Comparison of ENCODE assay signal across 12 mouse cellular contexts in the genomic region with DNA sequence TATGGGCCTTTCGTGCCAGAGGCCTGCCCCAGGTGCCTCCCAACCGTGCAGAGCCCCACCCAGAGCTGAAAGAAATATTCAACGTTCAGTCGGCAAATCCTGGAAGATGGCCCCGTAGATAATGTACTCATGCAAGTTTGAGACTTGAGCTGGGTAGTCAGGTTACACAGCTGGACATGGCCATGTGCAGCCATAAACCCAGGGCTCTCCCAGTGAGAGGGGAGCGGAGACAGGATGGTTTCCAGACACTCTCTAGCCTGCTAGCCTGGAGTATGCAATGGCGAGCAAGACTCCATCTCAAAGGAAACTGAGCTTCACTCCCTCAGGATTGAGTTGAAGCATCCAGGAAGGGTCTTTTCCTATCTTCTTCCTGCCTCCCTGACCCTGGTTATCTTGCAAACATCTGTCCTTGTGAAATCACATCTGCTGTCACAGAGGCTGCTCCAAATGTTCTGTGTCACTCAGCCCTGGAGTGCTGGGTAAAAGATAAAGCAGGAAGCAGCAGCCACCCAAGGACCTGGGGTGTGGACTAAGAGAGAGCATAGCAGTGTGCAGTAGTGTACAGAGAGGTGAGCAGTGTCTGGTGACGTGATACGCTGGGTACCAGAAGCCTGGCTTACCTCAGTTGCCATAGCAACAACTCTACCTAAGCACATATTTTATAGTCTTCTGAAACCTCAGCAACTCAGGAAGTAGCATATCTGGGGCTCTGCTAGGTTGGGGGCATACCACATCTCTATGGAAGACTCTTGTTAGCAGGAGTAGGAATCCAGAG. TPM values are rescaled to one million over a fixed set of nuclear protein-coding genes. Genes with fewer than 3 reads are reported as not detected.
DNase-seq lines count a peak whose midpoint lies in the region; ATAC-seq and TF ChIP-seq lines count a peak whose summit lies in the region.
"Had no signal": no experiment of that assay in that cellular context is flagged by ENCODE, and none has a peak within 500 bp of the region (broad histone marks: within the 10 kb centered on the region; RNA-seq: fewer than 3 reads in every experiment).

No protein-coding gene starts in this region.

- H3K4me2 ChIP-seq in hindbrain, embryonic 16.5 days (ENCODE audit: low read length), result no peak overlapping the region
- H3K4me2 ChIP-seq in hindbrain, embryonic 14.5 days (replicated peaks), result no peak overlapping the region
- no peak overlapping the region for H3K4me2 ChIP-seq in embryonic facial prominence, embryonic 14.5 days (ENCODE audit: low read depth, low read length)
- H3K4me2 ChIP-seq: midbrain, embryonic 12.5 days had no signal

- H3K27me3 ChIP-seq in hindbrain, embryonic 16.5 days (replicated peaks; ENCODE audit: control insufficient read depth, insufficient read depth, low read length), result peaks cover 15% of the 10 kb centered on the region
- H3K27me3 ChIP-seq in hindbrain, embryonic 14.5 days (ENCODE audit: control insufficient read depth, insufficient read depth, low read length), result peaks cover 37% of the 10 kb centered on the region
- peaks cover 29% of the 10 kb centered on the region for H3K27me3 ChIP-seq in embryonic facial prominence, embryonic 14.5 days (replicated peaks; ENCODE audit: control insufficient read depth, insufficient read depth, low read length)
- H3K27me3 ChIP-seq in cerebellum, adult 2 months (ENCODE audit: control insufficient read depth, insufficient read depth, low read length), result no peaks in the 10 kb centered on the region; the same call in 1 of the 2 replicates

- DNase-seq in hindbrain, embryonic 14.5 days (ENCODE audit: low spot score), result no peak
- DNase-seq in embryonic facial prominence, embryonic 14.5 days (ENCODE audit: low spot score), result peak; percentile 39
- no peak for DNase-seq in layer of hippocampus, postnatal 14 days (ENCODE audit: low spot score in 2 of 2)
- no peak for DNase-seq in cerebellum, adult 2 months
- DNase-seq: adrenal gland, postnatal 10 days; cerebellum, postnatal 14 days; kidney, postnatal 10 days had no signal

- no peak overlapping the region for H3K4me3 ChIP-seq in hindbrain, embryonic 16.5 days (ENCODE audit: low read length)
- no peak overlapping the region for H3K4me3 ChIP-seq in hindbrain, embryonic 14.5 days (replicated peaks; ENCODE audit: low read length)
- H3K4me3 ChIP-seq in embryonic facial prominence, embryonic 14.5 days (ENCODE audit: low read depth, low read length), result no peak overlapping the region
- H3K4me3 ChIP-seq in cerebellum, adult 2 months (replicated peaks; ENCODE audit: insufficient read depth, low read depth, low read length), result no peak overlapping the region
- H3K4me3 ChIP-seq: midbrain, embryonic 12.5 days had no signal

- H3K9ac ChIP-seq in hindbrain, embryonic 16.5 days (ENCODE audit: low read depth, low read length), result no peak overlapping the region
- no peak overlapping the region for H3K9ac ChIP-seq in hindbrain, embryonic 14.5 days
- H3K9ac ChIP-seq in embryonic facial prominence, embryonic 14.5 days (ENCODE audit: low read depth, low read length), result no peak overlapping the region
- H3K9ac ChIP-seq: midbrain, embryonic 12.5 days had no signal

- H3K4me1 ChIP-seq in hindbrain, embryonic 16.5 days (ENCODE audit: control insufficient read depth, insufficient read depth, low read depth, low read length), result peaks cover 12% of the 10 kb centered on the region
- H3K4me1 ChIP-seq in hindbrain, embryonic 14.5 days (replicated peaks; ENCODE audit: control insufficient read depth, insufficient read depth, low read length), result peaks cover 6% of the 10 kb centered on the region; the same call in 1 of the 2 replicates
- peaks cover 15% of the 10 kb centered on the region for H3K4me1 ChIP-seq in embryonic facial prominence, embryonic 14.5 days (ENCODE audit: control insufficient read depth, insufficient read depth, low read length)
- peaks cover 4% of the 10 kb centered on the region; the same call in 1 of the 2 replicates for H3K4me1 ChIP-seq in cerebellum, adult 2 months (ENCODE audit: control insufficient read depth, insufficient read depth, low read length)

- H3K36me3 ChIP-seq in hindbrain, embryonic 16.5 days (ENCODE audit: control insufficient read depth, insufficient read depth, low read length), result peaks cover 4% of the 10 kb centered on the region
- H3K36me3 ChIP-seq in hindbrain, embryonic 14.5 days (replicated peaks; ENCODE audit: control insufficient read depth, insufficient read depth), result peaks cover 16% of the 10 kb centered on the region; the same call in 1 of the 2 replicates
- H3K36me3 ChIP-seq in embryonic facial prominence, embryonic 14.5 days (ENCODE audit: control insufficient read depth, insufficient read depth, low read length), result peaks cover 4% of the 10 kb centered on the region; the same call in 1 of the 2 replicates

- peak; percentile 76 for ATAC-seq in hindbrain, embryonic 16.5 days
- ATAC-seq in hindbrain, embryonic 14.5 days (ENCODE audit: low FRiP score), result no peak; the same call in 1 of the 2 replicates
- ATAC-seq in CD4-positive, CD25-positive, alpha-beta regulatory T cell, adult 4 months, result peak; percentile 89
- ATAC-seq in embryonic facial prominence, embryonic 14.5 days (ENCODE audit: low read depth), result peak; percentile 32; the same call in 1 of the 2 replicates
- peak; percentile 27 for ATAC-seq in megakaryocyte-erythroid progenitor cell, adult 5-6 weeks (replicated peaks; ENCODE audit: low FRiP score, low TSS enrichment, poor library complexity, severe bottlenecking)
- ATAC-seq in monocyte, adult 5-6 weeks (replicated peaks; ENCODE audit: insufficient number of reproducible peaks, low FRiP score, low TSS enrichment, poor library complexity, severe bottlenecking), result no peak

- 70% methylated on average over 9 of the region's 9 CpGs for WGBS in hindbrain, embryonic 16.5 days
- WGBS in hindbrain, embryonic 14.5 days, result 73% methylated on average over 9 of the region's 9 CpGs
- 39% methylated on average over 9 of the region's 9 CpGs for WGBS in embryonic facial prominence, embryonic 14.5 days
- WGBS in cerebellum, adult 2 months, result 74% methylated on average over 9 of the region's 9 CpGs

- H3K9me3 ChIP-seq in hindbrain, embryonic 16.5 days (ENCODE audit: control insufficient read depth, low read length), result no peaks in the 10 kb centered on the region
- no peaks in the 10 kb centered on the region for H3K9me3 ChIP-seq in hindbrain, embryonic 14.5 days (ENCODE audit: control insufficient read depth, low read length)
- no peaks in the 10 kb centered on the region for H3K9me3 ChIP-seq in embryonic facial prominence, embryonic 14.5 days (ENCODE audit: control insufficient read depth, low read length)
- H3K9me3 ChIP-seq: midbrain, embryonic 12.5 days had no signal

- H3K27ac ChIP-seq in hindbrain, embryonic 16.5 days (ENCODE audit: low read depth, low read length), result 0 out of 2 replicates have a peak overlapping the region, but pooled peaks have one; percentile 1
- H3K27ac ChIP-seq in hindbrain, embryonic 14.5 days, result no peak overlapping the region
- no peak overlapping the region for H3K27ac ChIP-seq in embryonic facial prominence, embryonic 14.5 days (replicated peaks; ENCODE audit: low read depth, low read length)
- H3K27ac ChIP-seq in cerebellum, adult 2 months (ENCODE audit: insufficient read depth, low read length), result no peak overlapping the region
- H3K27ac ChIP-seq: midbrain, embryonic 12.5 days had no signal

- TF ChIP-seq CTCF in cerebellum, adult 2 months (IDR thresholded peaks at IDR 0.05; ENCODE audit: borderline replicate concordance, insufficient read depth, low read depth, low read length), result no peak

- no peak for TF ChIP-seq POLR2A in cerebellum, adult 2 months (IDR thresholded peaks at IDR 0.05; ENCODE audit: borderline replicate concordance, insufficient read depth, low read length)

RNA-seq across cellular contexts. Expression of a gene that starts 2.5 kb away (rescaled TPM):
- polyA plus RNA-seq in hindbrain, embryonic 16.5 days (2015; fragmentation: Nextera tagmentation; extraction: Ambion mirVana), result 0.11 and 0.16 TPM in 2 replicates
- 0.15 TPM in 1 of 2 replicates, not detected in the other for polyA plus RNA-seq in hindbrain, embryonic 14.5 days (2014; fragmentation: Nextera tagmentation; extraction: Ambion mirVana)
- polyA plus RNA-seq in CD4-positive, CD25-positive, alpha-beta regulatory T cell, adult 4 months (2017; shearing (Covaris generic)), result not detected
- polyA plus RNA-seq in embryonic facial prominence, embryonic 14.5 days (2014; fragmentation: Nextera tagmentation; extraction: Ambion mirVana), result 0.14 and 0.21 TPM in 2 replicates
- total RNA-seq in megakaryocyte-erythroid progenitor cell, adult 5-6 weeks (2014; fragmentation: Nextera tagmentation), result not detected in 2 replicates
- total RNA-seq in megakaryocyte-erythroid progenitor cell, adult 5-6 weeks (2017), result 0.80 TPM in 1 of 2 replicates, not detected in the other
- total RNA-seq in monocyte, adult 5-6 weeks (2017), result 0.10 TPM in 1 of 3 replicates, not detected in the others
- total RNA-seq in layer of hippocampus, postnatal 14 days (2021), result not detected
- polyA plus RNA-seq in cerebellum, adult 2 months (2012; rRNA removed), result 0.17 and 0.18 TPM in 2 replicates

RNA-seq across cellular contexts. Expression of a gene that starts 6.9 kb away (rescaled TPM):
- polyA plus RNA-seq in hindbrain, embryonic 16.5 days (2015; fragmentation: Nextera tagmentation; extraction: Ambion mirVana), result 3.4 and 6.6 TPM in 2 replicates
- polyA plus RNA-seq in hindbrain, embryonic 14.5 days (2014; fragmentation: Nextera tagmentation; extraction: Ambion mirVana), result 4.9 and 5.8 TPM in 2 replicates
- polyA plus RNA-seq in CD4-positive, CD25-positive, alpha-beta regulatory T cell, adult 4 months (2017; shearing (Covaris generic)), result 10 to 100 TPM; 43.0 to 46.6 TPM
- polyA plus RNA-seq in embryonic facial prominence, embryonic 14.5 days (2014; fragmentation: Nextera tagmentation; extraction: Ambion mirVana), result 6.3 and 7.2 TPM in 2 replicates
- total RNA-seq in megakaryocyte-erythroid progenitor cell, adult 5-6 weeks (2014; fragmentation: Nextera tagmentation), result 45.8 and 69.9 TPM in 2 replicates
- 10.0 and 12.9 TPM in 2 replicates for total RNA-seq in megakaryocyte-erythroid progenitor cell, adult 5-6 weeks (2017)
- total RNA-seq in monocyte, adult 5-6 weeks (2017), result 20.7 to 64.8 TPM (median 21.8 TPM) in 3 replicates
- 1 to 10 TPM; 6.3 to 6.6 TPM for total RNA-seq in layer of hippocampus, postnatal 14 days (2021)
- 17.1 and 19.7 TPM in 2 replicates for polyA plus RNA-seq in cerebellum, adult 2 months (2012; rRNA removed)

RNA-seq across cellular contexts. Expression of a gene that starts 19.0 kb away (rescaled TPM):
- polyA plus RNA-seq in hindbrain, embryonic 16.5 days (2015; fragmentation: Nextera tagmentation; extraction: Ambion mirVana), result 7.4 and 7.6 TPM in 2 replicates
- 5.3 and 6.5 TPM in 2 replicates for polyA plus RNA-seq in hindbrain, embryonic 14.5 days (2014; fragmentation: Nextera tagmentation; extraction: Ambion mirVana)
- 10 to 100 TPM; 11.5 to 15.5 TPM for polyA plus RNA-seq in CD4-positive, CD25-positive, alpha-beta regulatory T cell, adult 4 months (2017; shearing (Covaris generic))
- polyA plus RNA-seq in embryonic facial prominence, embryonic 14.5 days (2014; fragmentation: Nextera tagmentation; extraction: Ambion mirVana), result 6.4 and 6.6 TPM in 2 replicates
- 19.5 and 22.4 TPM in 2 replicates for total RNA-seq in megakaryocyte-erythroid progenitor cell, adult 5-6 weeks (2014; fragmentation: Nextera tagmentation)
- total RNA-seq in megakaryocyte-erythroid progenitor cell, adult 5-6 weeks (2017), result 2.8 and 3.1 TPM in 2 replicates
- 12.9 to 28.7 TPM (median 25.9 TPM) in 3 replicates for total RNA-seq in monocyte, adult 5-6 weeks (2017)
- 10 to 100 TPM; 11.0 to 14.7 TPM for total RNA-seq in layer of hippocampus, postnatal 14 days (2021)
- 8.1 and 9.9 TPM in 2 replicates for polyA plus RNA-seq in cerebellum, adult 2 months (2012; rRNA removed)

RNA-seq across cellular contexts. Expression of a gene that starts 19.1 kb away (rescaled TPM):
- 14.9 and 21.6 TPM in 2 replicates for polyA plus RNA-seq in hindbrain, embryonic 16.5 days (2015; fragmentation: Nextera tagmentation; extraction: Ambion mirVana)
- 19.0 and 23.4 TPM in 2 replicates for polyA plus RNA-seq in hindbrain, embryonic 14.5 days (2014; fragmentation: Nextera tagmentation; extraction: Ambion mirVana)
- 10 to 100 TPM; 46.5 to 81.2 TPM for polyA plus RNA-seq in CD4-positive, CD25-positive, alpha-beta regulatory T cell, adult 4 months (2017; shearing (Covaris generic))
- polyA plus RNA-seq in embryonic facial prominence, embryonic 14.5 days (2014; fragmentation: Nextera tagmentation; extraction: Ambion mirVana), result 36.5 and 40.1 TPM in 2 replicates
- 56.4 and 79.5 TPM in 2 replicates for total RNA-seq in megakaryocyte-erythroid progenitor cell, adult 5-6 weeks (2014; fragmentation: Nextera tagmentation)
- 13.9 and 14.7 TPM in 2 replicates for total RNA-seq in megakaryocyte-erythroid progenitor cell, adult 5-6 weeks (2017)
- 34.9 to 86.0 TPM (median 77.2 TPM) in 3 replicates for total RNA-seq in monocyte, adult 5-6 weeks (2017)
- 10 to 100 TPM; 14.7 to 19.5 TPM for total RNA-seq in layer of hippocampus, postnatal 14 days (2021)
- polyA plus RNA-seq in cerebellum, adult 2 months (2012; rRNA removed), result 14.4 and 14.8 TPM in 2 replicates

RNA-seq across cellular contexts. Expression of a gene that starts 19.2 kb away (rescaled TPM):
- polyA plus RNA-seq in hindbrain, embryonic 16.5 days (2015; fragmentation: Nextera tagmentation; extraction: Ambion mirVana), result not detected in 2 replicates
- 0.12 TPM in 1 of 2 replicates, not detected in the other for polyA plus RNA-seq in hindbrain, embryonic 14.5 days (2014; fragmentation: Nextera tagmentation; extraction: Ambion mirVana)
- polyA plus RNA-seq in CD4-positive, CD25-positive, alpha-beta regulatory T cell, adult 4 months (2017; shearing (Covaris generic)), result under 1 TPM; 0.46 to 0.49 TPM
- 0.10 and 0.25 TPM in 2 replicates for polyA plus RNA-seq in embryonic facial prominence, embryonic 14.5 days (2014; fragmentation: Nextera tagmentation; extraction: Ambion mirVana)
- total RNA-seq in megakaryocyte-erythroid progenitor cell, adult 5-6 weeks (2014; fragmentation: Nextera tagmentation), result not detected in 2 replicates
- total RNA-seq in megakaryocyte-erythroid progenitor cell, adult 5-6 weeks (2017), result not detected in 2 replicates
- not detected in 3 replicates for total RNA-seq in monocyte, adult 5-6 weeks (2017)
- under 1 TPM; 0.17 to 0.37 TPM for total RNA-seq in layer of hippocampus, postnatal 14 days (2021)
- 0.25 and 0.31 TPM in 2 replicates for polyA plus RNA-seq in cerebellum, adult 2 months (2012; rRNA removed)

Comparison
In these comparisons a context has a peak if more than half of its experiments do, and no peak if none do; other contexts are left out.
1. ATAC-seq: peak in hindbrain, embryonic 16.5 days (single experiment), CD4-positive, CD25-positive, alpha-beta regulatory T cell, adult 4 months (single experiment), embryonic facial prominence, embryonic 14.5 days (single experiment) and megakaryocyte-erythroid progenitor cell, adult 5-6 weeks (single experiment); none in hindbrain, embryonic 14.5 days (single experiment) and monocyte, adult 5-6 weeks (single experiment).